Mouse (Mus musculus) lung, postnatal 0 days (tissue): ENCODE measurements around the gene Scrg1.

Experiments used
- CTCF ChIP-seq: IDR thresholded peaks from 2 replicates; pipeline ENCODE4 v1.5.1; 2016; ENCODE audit warnings: antibody characterized with exemption, mild to moderate bottlenecking
- EP300 ChIP-seq: IDR thresholded peaks from 2 replicates; pipeline ENCODE4 v1.6.1; 2016; ENCODE audit warnings: antibody characterized with exemption, mild to moderate bottlenecking, control low read depth

DNA sequence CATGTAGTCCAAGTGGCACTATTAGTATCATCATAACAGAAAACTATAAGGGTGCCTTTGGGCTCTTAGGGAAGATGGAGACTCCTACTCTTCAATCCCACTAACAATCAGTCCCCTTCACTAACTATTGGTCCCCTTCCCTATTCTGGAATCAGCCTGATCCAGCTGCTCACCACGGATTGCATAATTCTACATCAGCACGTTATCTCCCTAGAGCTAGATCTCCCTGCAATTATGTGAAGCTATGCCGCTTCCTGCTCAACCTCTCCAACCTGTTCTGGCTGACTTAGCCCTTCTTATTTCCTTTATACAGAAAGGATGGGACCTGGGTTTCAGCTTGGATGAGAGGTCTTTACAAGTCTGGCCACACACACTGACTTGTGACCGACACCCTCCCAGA lies 12.4 kb upstream of the Scrg1 start:
- TF ChIP-seq CTCF (no peak), EP300 (no peak)
